Mouse (Mus musculus) cerebellum, postnatal 25 days (tissue): ENCODE measurements at regions not wholly inside any gene's neighbourhood (a gene's known extent, or its start where the extent isn't known, plus 50 kb on each side); places are given as distances from the start of the nearest gene placed in this dataset.
A peak's percentile ranks its signal among the peaks of the same experiment; 100 is the strongest.

Experiments
- DNase-seq, 2 experiments: peaks; one replicate each; pipeline ENCODE4 v3.0.0; 2021; ENCODE audit warnings: mixed read lengths in 2 of 2

- no peak for DNase-seq
Measured at GRCm38 (mm10) chrX:128585496-128586105, 849.2 kb upstream of the Cldn34c4 start.

- no peak for DNase-seq
Measured at GRCm38 (mm10) chrX:128577402-128577801, 841.0 kb upstream of the Cldn34c4 start.

- peak in 1 of 2 experiments; percentile 3 for DNase-seq
Measured at GRCm38 (mm10) chrX:128576269-128576871, 840.0 kb upstream of the Cldn34c4 start.
